Mouse (Mus musculus) liver, embryonic 14.5 days (tissue): ENCODE data around the gene Cgnl1.

Source experiments
- CTCF ChIP-seq: IDR thresholded peaks from 2 replicates; pipeline ENCODE4 v1.5.1; 2016; ENCODE audit warnings: antibody characterized with exemption, low read depth, control low read depth
- EP300 ChIP-seq: IDR thresholded peaks from 2 replicates; pipeline ENCODE4 v1.6.1; 2016; ENCODE audit warnings: antibody characterized with exemption, low read depth

DNA sequence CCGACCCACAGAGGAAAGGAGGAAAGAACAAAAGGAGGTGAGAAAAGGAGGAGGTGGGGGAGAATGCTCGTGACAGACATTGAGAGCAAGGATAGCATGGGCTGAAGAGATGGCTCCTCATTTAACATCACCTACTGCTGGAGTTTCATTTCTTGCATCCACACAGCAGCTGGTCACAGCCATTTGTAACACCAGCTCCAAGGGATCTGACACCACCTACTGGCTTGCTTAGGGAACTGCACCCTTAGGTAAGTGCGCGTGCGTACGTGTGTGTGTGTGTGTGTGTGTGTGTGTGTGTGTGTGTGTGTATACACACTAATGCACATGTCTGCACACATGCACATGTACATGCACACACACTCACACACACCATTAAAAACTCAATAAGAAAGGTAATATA, 158.4 kb downstream of the Cgnl1 start:
- TF ChIP-seq CTCF (peak; percentile 89), EP300 (no peak)
